Mouse (Mus musculus): ENCODE measurements around the gene Tekt2. TPM values are rescaled to one million over a fixed set of nuclear protein-coding genes. Genes with fewer than 3 reads are reported as not detected.

Tekt2 gene
- polyA plus RNA-seq, 1 experiment, result not detected

- H3K4me1 ChIP-seq (ENCODE audit: control insufficient read depth, insufficient read depth, low read length), result no peaks in the 10 kb centered on the region
- 67% methylated on average over 5 of the region's 5 CpGs for WGBS
- no peak overlapping the region for H3K27ac ChIP-seq (ENCODE audit: control insufficient read depth, insufficient read depth, low read depth, low read length, poor library complexity)
- no peak overlapping the region for H3K4me3 ChIP-seq (replicated peaks; ENCODE audit: control insufficient read depth, low read depth, low read length)
- TF ChIP-seq POLR2A (IDR thresholded peaks at IDR 0.05; ENCODE audit: borderline replicate concordance, control insufficient read depth, low read depth, low read length) (no peak), CTCF (IDR thresholded peaks at IDR 0.05; ENCODE audit: control insufficient read depth, insufficient read depth, low read length) (no peak)
Observed at GRCm38 (mm10) chr4:126313202-126313601, 12.3 kb downstream of the Tekt2 start.

GRCm38 (mm10) chr4:126311566-126312200, 13.8 kb downstream of the Tekt2 start:
- WGBS, result 84% methylated on average over 16 of the region's 16 CpGs
- no peak overlapping the region for H3K4me3 ChIP-seq (replicated peaks; ENCODE audit: control insufficient read depth, low read depth, low read length)
- no peaks in the 10 kb centered on the region for H3K4me1 ChIP-seq (ENCODE audit: control insufficient read depth, insufficient read depth, low read length)
- no peak overlapping the region for H3K27ac ChIP-seq (ENCODE audit: control insufficient read depth, insufficient read depth, low read depth, low read length, poor library complexity)
- TF ChIP-seq POLR2A (IDR thresholded peaks at IDR 0.05; ENCODE audit: borderline replicate concordance, control insufficient read depth, low read depth, low read length) (no peak), CTCF (IDR thresholded peaks at IDR 0.05; ENCODE audit: control insufficient read depth, insufficient read depth, low read length) (no peak)

GRCm38 (mm10) chr4:126310344-126310743, 15.1 kb downstream of the Tekt2 start:
- H3K4me3 ChIP-seq (replicated peaks; ENCODE audit: control insufficient read depth, low read depth, low read length), result no peak overlapping the region
- no peak for TF ChIP-seq POLR2A (IDR thresholded peaks at IDR 0.05; ENCODE audit: borderline replicate concordance, control insufficient read depth, low read depth, low read length)
- no peak for TF ChIP-seq CTCF (IDR thresholded peaks at IDR 0.05; ENCODE audit: control insufficient read depth, insufficient read depth, low read length)
- no peak overlapping the region for H3K27ac ChIP-seq (ENCODE audit: control insufficient read depth, insufficient read depth, low read depth, low read length, poor library complexity)
- no peaks in the 10 kb centered on the region for H3K4me1 ChIP-seq (ENCODE audit: control insufficient read depth, insufficient read depth, low read length)
- WGBS, result 72% methylated on average over 7 of the region's 7 CpGs

- no peak overlapping the region for H3K4me3 ChIP-seq (replicated peaks; ENCODE audit: control insufficient read depth, low read depth, low read length)
- H3K27ac ChIP-seq (ENCODE audit: control insufficient read depth, insufficient read depth, low read depth, low read length, poor library complexity), result no peak overlapping the region
Observed at GRCm38 (mm10) chr4:126309922-126310309, 15.6 kb downstream of the Tekt2 start.

GRCm38 (mm10) chr4:126309211-126309921, 16.1 kb downstream of the Tekt2 start:
- H3K4me3 ChIP-seq (replicated peaks; ENCODE audit: control insufficient read depth, low read depth, low read length), result no peak overlapping the region
- H3K27ac ChIP-seq (ENCODE audit: control insufficient read depth, insufficient read depth, low read depth, low read length, poor library complexity), result no peak overlapping the region
- no peaks in the 10 kb centered on the region for H3K4me1 ChIP-seq (ENCODE audit: control insufficient read depth, insufficient read depth, low read length)
- WGBS, result 20% methylated on average over 20 of the region's 20 CpGs
- TF ChIP-seq CTCF (IDR thresholded peaks at IDR 0.05; ENCODE audit: control insufficient read depth, insufficient read depth, low read length), result peak; percentile 32
- TF ChIP-seq POLR2A (IDR thresholded peaks at IDR 0.05; ENCODE audit: borderline replicate concordance, control insufficient read depth, low read depth, low read length), result no peak

More at GRCm38 (mm10) chr4:126309922-126310309, 15.6 kb downstream of the Tekt2 start:
- WGBS, result 0% methylated on average over 7 of the region's 7 CpGs
- H3K4me1 ChIP-seq (ENCODE audit: control insufficient read depth, insufficient read depth, low read length), result no peaks in the 10 kb centered on the region
- TF ChIP-seq POLR2A (IDR thresholded peaks at IDR 0.05; ENCODE audit: borderline replicate concordance, control insufficient read depth, low read depth, low read length), result no peak
- peak; percentile 76 for TF ChIP-seq CTCF (IDR thresholded peaks at IDR 0.05; ENCODE audit: control insufficient read depth, insufficient read depth, low read length)

GRCm38 (mm10) chr4:126306827-126307226, 18.7 kb downstream of the Tekt2 start:
- TF ChIP-seq POLR2A (IDR thresholded peaks at IDR 0.05; ENCODE audit: borderline replicate concordance, control insufficient read depth, low read depth, low read length), result no peak
- TF ChIP-seq CTCF (IDR thresholded peaks at IDR 0.05; ENCODE audit: control insufficient read depth, insufficient read depth, low read length), result no peak
- no peak overlapping the region for H3K27ac ChIP-seq (ENCODE audit: control insufficient read depth, insufficient read depth, low read depth, low read length, poor library complexity)
- no peak overlapping the region for H3K4me3 ChIP-seq (replicated peaks; ENCODE audit: control insufficient read depth, low read depth, low read length)
- WGBS, result 30% methylated on average over 2 of the region's 2 CpGs
- no peaks in the 10 kb centered on the region for H3K4me1 ChIP-seq (ENCODE audit: control insufficient read depth, insufficient read depth, low read length)

GRCm38 (mm10) chr4:126306058-126306457, 19.4 kb downstream of the Tekt2 start:
- Histone ChIP-seq H3K27ac (ENCODE audit: control insufficient read depth, insufficient read depth, low read depth, low read length, poor library complexity) (no peak overlapping the region), H3K4me3 (replicated peaks; ENCODE audit: control insufficient read depth, low read depth, low read length) (no peak overlapping the region), H3K4me1 (ENCODE audit: control insufficient read depth, insufficient read depth, low read length) (no peaks in the 10 kb centered on the region)
- TF ChIP-seq POLR2A (IDR thresholded peaks at IDR 0.05; ENCODE audit: borderline replicate concordance, control insufficient read depth, low read depth, low read length) (no peak), CTCF (IDR thresholded peaks at IDR 0.05; ENCODE audit: control insufficient read depth, insufficient read depth, low read length) (no peak)
- WGBS, result 84% methylated on average over 6 of the region's 6 CpGs

GRCm38 (mm10) chr4:126305428-126305827, 20.1 kb downstream of the Tekt2 start:
- TF ChIP-seq POLR2A (IDR thresholded peaks at IDR 0.05; ENCODE audit: borderline replicate concordance, control insufficient read depth, low read depth, low read length) (no peak), CTCF (IDR thresholded peaks at IDR 0.05; ENCODE audit: control insufficient read depth, insufficient read depth, low read length) (no peak)
- H3K27ac ChIP-seq (ENCODE audit: control insufficient read depth, insufficient read depth, low read depth, low read length, poor library complexity), result no peak overlapping the region
- no peak overlapping the region for H3K4me3 ChIP-seq (replicated peaks; ENCODE audit: control insufficient read depth, low read depth, low read length)
- no peaks in the 10 kb centered on the region for H3K4me1 ChIP-seq (ENCODE audit: control insufficient read depth, insufficient read depth, low read length)
- WGBS, result 74% methylated on average over 1 of the region's 1 CpGs

All from bone marrow, adult 2 months (tissue).